Mouse (Mus musculus): ENCODE data around the gene Proca1. TPM values are rescaled to one million over a fixed set of nuclear protein-coding genes. Genes with fewer than 3 reads are reported as not detected.
A peak's percentile ranks its signal among the peaks of the same experiment; 100 is the strongest.

The Proca1 gene
- total RNA-seq, 2 experiments from 2014 or later, result not detected

- no peak for ATAC-seq (replicated peaks; ENCODE audit: low FRiP score, low TSS enrichment, poor library complexity, severe bottlenecking)
These were observed 16.7 kb downstream of the Proca1 start for GRCm38 (mm10) chr11:78209886-78210285.

GRCm38 (mm10) chr11:78210615-78211014 is 17.4 kb downstream of the Proca1 start:
- ATAC-seq (replicated peaks; ENCODE audit: low FRiP score, low TSS enrichment, poor library complexity, severe bottlenecking), result peak; percentile 18

- ATAC-seq (replicated peaks; ENCODE audit: low FRiP score, low TSS enrichment, poor library complexity, severe bottlenecking), result no peak
These were observed 18.3 kb downstream of the Proca1 start for GRCm38 (mm10) chr11:78211513-78211912.

GRCm38 (mm10) chr11:78213086-78213817 is 20.1 kb downstream of the Proca1 start:
- no peak for ATAC-seq (replicated peaks; ENCODE audit: low FRiP score, low TSS enrichment, poor library complexity, severe bottlenecking)

GRCm38 (mm10) chr11:78215709-78216317 is 22.6 kb downstream of the Proca1 start:
- no peak for ATAC-seq (replicated peaks; ENCODE audit: low FRiP score, low TSS enrichment, poor library complexity, severe bottlenecking)

GRCm38 (mm10) chr11:78223586-78223985 is 30.4 kb downstream of the Proca1 start:
- no peak for ATAC-seq (replicated peaks; ENCODE audit: low FRiP score, low TSS enrichment, poor library complexity, severe bottlenecking)

- peak; percentile 60; the same call in 1 of the 2 replicates for ATAC-seq (replicated peaks; ENCODE audit: low FRiP score, low TSS enrichment, poor library complexity, severe bottlenecking)
These were observed 38.3 kb downstream of the Proca1 start for GRCm38 (mm10) chr11:78231518-78231917.

GRCm38 (mm10) chr11:78240193-78240857 is 47.1 kb downstream of the Proca1 start:
- ATAC-seq (replicated peaks; ENCODE audit: low FRiP score, low TSS enrichment, poor library complexity, severe bottlenecking), result no peak

GRCm38 (mm10) chr11:78245261-78245626 is 52.1 kb downstream of the Proca1 start:
- no peak; the same call in 1 of the 2 replicates for ATAC-seq (replicated peaks; ENCODE audit: low FRiP score, low TSS enrichment, poor library complexity, severe bottlenecking)

- peak; percentile 93 for ATAC-seq (replicated peaks; ENCODE audit: low FRiP score, low TSS enrichment, poor library complexity, severe bottlenecking)
These were observed 52.6 kb downstream of the Proca1 start, which contains the start of the genes Sdf2 and Supt6 for GRCm38 (mm10) chr11:78245627-78246317. TSS of gene Sdf2 (plus strand) at chr11:78245746. TSS of gene Supt6 (minus strand) at chr11:78245987.

GRCm38 (mm10) chr11:78246318-78247011 is 53.3 kb downstream of the Proca1 start:
- no peak for ATAC-seq (replicated peaks; ENCODE audit: low FRiP score, low TSS enrichment, poor library complexity, severe bottlenecking)

- ATAC-seq (replicated peaks; ENCODE audit: low FRiP score, low TSS enrichment, poor library complexity, severe bottlenecking), result no peak
These were observed 53.8 kb downstream of the Proca1 start for GRCm38 (mm10) chr11:78247012-78247348.

- no peak for ATAC-seq (replicated peaks; ENCODE audit: low FRiP score, low TSS enrichment, poor library complexity, severe bottlenecking)
These were observed 54.5 kb downstream of the Proca1 start for GRCm38 (mm10) chr11:78247727-78248140.

Other genes with a start within 250 kb of the Proca1 start
- gene Phf12, start 210.6 kb upstream of the Proca1 start, total RNA-seq (2014; fragmentation: Nextera tagmentation), result 79.7 and 94.6 TPM in 2 replicates
- gene Phf12, start 210.6 kb upstream of the Proca1 start, total RNA-seq (2017), result 23.3 and 26.9 TPM in 2 replicates
- 11.8 and 14.4 TPM in 2 replicates for gene Dhrs13, start 161.1 kb upstream of the Proca1 start, total RNA-seq (2014; fragmentation: Nextera tagmentation)
- 9.7 and 14.2 TPM in 2 replicates for gene Dhrs13, start 161.1 kb upstream of the Proca1 start, total RNA-seq (2017)
- gene Flot2, start 155.5 kb upstream of the Proca1 start, total RNA-seq (2014; fragmentation: Nextera tagmentation), result 19.2 and 19.7 TPM in 2 replicates
- 23.2 and 23.6 TPM in 2 replicates for gene Flot2, start 155.5 kb upstream of the Proca1 start, total RNA-seq (2017)
- 26.2 and 32.2 TPM in 2 replicates for gene Eral1, start 113.0 kb upstream of the Proca1 start, total RNA-seq (2014; fragmentation: Nextera tagmentation)
- 34.9 and 36.6 TPM in 2 replicates for gene Eral1, start 113.0 kb upstream of the Proca1 start, total RNA-seq (2017)
- 10.2 and 14.3 TPM in 2 replicates for gene Fam222b, start 98.7 kb upstream of the Proca1 start, total RNA-seq (2014; fragmentation: Nextera tagmentation)
- gene Fam222b, start 98.7 kb upstream of the Proca1 start, total RNA-seq (2017), result 1.8 and 3.9 TPM in 2 replicates
- 30.3 and 39.1 TPM in 2 replicates for gene Traf4, start 27.8 kb upstream of the Proca1 start, total RNA-seq (2014; fragmentation: Nextera tagmentation)
- gene Traf4, start 27.8 kb upstream of the Proca1 start, total RNA-seq (2017), result 10.3 and 18.0 TPM in 2 replicates
- gene Nek8, start 16.7 kb upstream of the Proca1 start, total RNA-seq (2014; fragmentation: Nextera tagmentation), result 26.7 and 38.5 TPM in 2 replicates
- 3.7 and 7.4 TPM in 2 replicates for gene Nek8, start 16.7 kb upstream of the Proca1 start, total RNA-seq (2017)
- 24.4 and 25.2 TPM in 2 replicates for gene Tlcd1, start 16.7 kb upstream of the Proca1 start, total RNA-seq (2014; fragmentation: Nextera tagmentation)
- gene Tlcd1, start 16.7 kb upstream of the Proca1 start, total RNA-seq (2017), result 13.3 and 19.6 TPM in 2 replicates
- gene Rpl23a, start 9.8 kb upstream of the Proca1 start, total RNA-seq (2014; fragmentation: Nextera tagmentation), result 5,168 and 5,735 TPM in 2 replicates
- gene Rpl23a, start 9.8 kb upstream of the Proca1 start, total RNA-seq (2017), result 4,325 and 4,755 TPM in 2 replicates
- gene Rab34, start 5.0 kb upstream of the Proca1 start, total RNA-seq (2014; fragmentation: Nextera tagmentation), result 4.8 TPM in 1 of 2 replicates, not detected in the other
- gene Rab34, start 5.0 kb upstream of the Proca1 start, total RNA-seq (2017), result not detected in 2 replicates
- gene Sdf2, start 52.4 kb downstream of the Proca1 start, total RNA-seq (2014; fragmentation: Nextera tagmentation), result 42.1 and 49.5 TPM in 2 replicates
- 44.9 and 45.7 TPM in 2 replicates for gene Sdf2, start 52.4 kb downstream of the Proca1 start, total RNA-seq (2017)
- gene Supt6, start 52.6 kb downstream of the Proca1 start, total RNA-seq (2014; fragmentation: Nextera tagmentation), result 51.1 and 51.9 TPM in 2 replicates
- 46.0 and 52.5 TPM in 2 replicates for gene Supt6, start 52.6 kb downstream of the Proca1 start, total RNA-seq (2017)
- gene 2610507B11Rik, start 68.4 kb downstream of the Proca1 start, total RNA-seq (2014; fragmentation: Nextera tagmentation), result 91.6 and 110 TPM in 2 replicates
- gene 2610507B11Rik, start 68.4 kb downstream of the Proca1 start, total RNA-seq (2017), result 55.5 and 72.4 TPM in 2 replicates
- gene BC030499, start 97.4 kb downstream of the Proca1 start, total RNA-seq (2014; fragmentation: Nextera tagmentation), result 0.55 and 1.3 TPM in 2 replicates
- 0.50 and 0.89 TPM in 2 replicates for gene BC030499, start 97.4 kb downstream of the Proca1 start, total RNA-seq (2017)
- gene Spag5, start 108.1 kb downstream of the Proca1 start, total RNA-seq (2014; fragmentation: Nextera tagmentation), result 47.4 and 52.6 TPM in 2 replicates
- 42.0 and 62.4 TPM in 2 replicates for gene Spag5, start 108.1 kb downstream of the Proca1 start, total RNA-seq (2017)
- gene Aldoc, start 129.6 kb downstream of the Proca1 start, total RNA-seq (2014; fragmentation: Nextera tagmentation), result 0.39 and 2.4 TPM in 2 replicates
- gene Aldoc, start 129.6 kb downstream of the Proca1 start, total RNA-seq (2017), result 0.84 TPM in 1 of 2 replicates, not detected in the other
- 40.5 and 44.5 TPM in 2 replicates for gene Pigs, start 135.0 kb downstream of the Proca1 start, total RNA-seq (2014; fragmentation: Nextera tagmentation)
- 10.0 and 10.4 TPM in 2 replicates for gene Pigs, start 135.0 kb downstream of the Proca1 start, total RNA-seq (2017)
- 51.2 and 51.5 TPM in 2 replicates for gene Unc119, start 150.1 kb downstream of the Proca1 start, total RNA-seq (2014; fragmentation: Nextera tagmentation)
- 20.0 and 27.2 TPM in 2 replicates for gene Unc119, start 150.1 kb downstream of the Proca1 start, total RNA-seq (2017)
- gene Foxn1, start 193.2 kb downstream of the Proca1 start, total RNA-seq (2014; fragmentation: Nextera tagmentation), result not detected in 2 replicates
- not detected in 2 replicates for gene Foxn1, start 193.2 kb downstream of the Proca1 start, total RNA-seq (2017)
- not detected in 2 replicates for gene Slc13a2, start 228.8 kb downstream of the Proca1 start, total RNA-seq (2014; fragmentation: Nextera tagmentation)
- gene Slc13a2, start 228.8 kb downstream of the Proca1 start, total RNA-seq (2017), result not detected in 2 replicates